Mouse (Mus musculus) cortical plate, adult 2 months (tissue): ENCODE measurements around the gene Galm. TPM values are rescaled to one million over a fixed set of nuclear protein-coding genes. Genes with fewer than 3 reads are reported as not detected.

Source experiments
- H3K27ac ChIP-seq: fragments of 200-500 bp; 2 replicates; pipeline ENCODE4 v1.5.1; 2012; ENCODE audit warnings: low read length, control low read depth, inconsistent platforms; ENCODE audit not compliant: insufficient read depth
- H3K4me1 ChIP-seq: fragments of 200-500 bp; 2 replicates; pipeline ENCODE4 v1.6.1; 2011; ENCODE audit warnings: low read length; ENCODE audit not compliant: control insufficient read depth, insufficient read depth
- H3K4me3 ChIP-seq: fragments of 200-500 bp; 2 replicates; pipeline ENCODE4 v1.5.1; 2011; ENCODE audit warnings: mild to moderate bottlenecking, low read length, control low read depth; ENCODE audit not compliant: insufficient read depth
- CTCF ChIP-seq: fragments of 200-500 bp; IDR thresholded peaks from 2 replicates; pipeline ENCODE4 v1.5.1; 2011; ENCODE audit warnings: mild to moderate bottlenecking, control low read depth, low read length; ENCODE audit not compliant: insufficient read depth; ENCODE audit errors: extremely low read depth
- POLR2A ChIP-seq: fragments of 200-500 bp; IDR thresholded peaks from 2 replicates; pipeline ENCODE4 v1.6.1; 2011; ENCODE audit warnings: mild to moderate bottlenecking, low read length, control low read depth; ENCODE audit not compliant: insufficient read depth; ENCODE audit errors: extremely low read depth
- polyA plus RNA-seq: library from polyadenylated mRNA; depleted of rRNA; stranded (reverse); fragments of >200 nt; gene quantifications from 2 replicates; pipeline ENCODE4 v1.2.3, GENCODE M21; 2012

Galm gene
- polyA plus RNA-seq, 1 experiment = 2.4 TPM

DNA sequence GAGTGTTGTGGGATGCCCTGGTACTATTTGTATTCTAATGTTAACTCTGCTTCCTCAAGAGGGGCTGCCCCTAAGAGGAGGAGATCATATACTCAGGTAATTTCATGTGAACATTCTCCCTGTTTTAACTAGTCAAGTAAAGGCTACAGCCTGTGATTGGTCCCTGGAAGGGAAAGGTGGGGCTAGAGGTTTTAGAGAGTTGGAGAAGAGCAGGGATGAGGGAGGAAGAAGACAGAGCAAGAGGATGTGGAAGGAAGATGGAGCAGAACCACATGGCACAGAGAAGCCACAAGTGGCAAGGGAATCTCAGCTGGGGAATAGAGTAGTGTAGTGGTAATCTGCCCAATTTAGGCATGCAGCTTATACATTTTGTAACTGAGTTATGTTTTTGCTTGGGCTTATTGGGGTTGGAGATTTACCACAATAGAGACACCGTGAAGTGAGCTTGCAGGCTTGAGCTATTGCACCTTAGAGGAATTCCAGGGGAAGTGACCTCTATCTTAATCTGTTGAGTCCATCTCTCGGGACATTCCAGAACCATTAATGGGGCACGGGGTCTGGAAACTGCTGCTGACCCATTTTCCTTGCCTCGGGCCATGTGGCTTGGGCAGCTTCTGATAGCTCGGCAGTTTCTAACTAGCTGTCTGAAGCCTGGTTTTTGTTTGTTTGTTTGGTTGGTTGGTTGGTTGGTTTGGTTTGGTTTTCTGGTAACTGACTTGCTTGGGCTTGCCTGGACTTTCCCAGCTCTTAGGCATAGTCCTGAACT lies 2.1 kb upstream of the Galm start:
- Histone ChIP-seq H3K27ac (no peak overlapping the region), H3K4me3 (no peak overlapping the region), H3K4me1 (peaks cover 2% of the 10 kb centered on the region; the same call in 1 of the 2 replicates)
- TF ChIP-seq CTCF (no peak), POLR2A (no peak)

DNA sequence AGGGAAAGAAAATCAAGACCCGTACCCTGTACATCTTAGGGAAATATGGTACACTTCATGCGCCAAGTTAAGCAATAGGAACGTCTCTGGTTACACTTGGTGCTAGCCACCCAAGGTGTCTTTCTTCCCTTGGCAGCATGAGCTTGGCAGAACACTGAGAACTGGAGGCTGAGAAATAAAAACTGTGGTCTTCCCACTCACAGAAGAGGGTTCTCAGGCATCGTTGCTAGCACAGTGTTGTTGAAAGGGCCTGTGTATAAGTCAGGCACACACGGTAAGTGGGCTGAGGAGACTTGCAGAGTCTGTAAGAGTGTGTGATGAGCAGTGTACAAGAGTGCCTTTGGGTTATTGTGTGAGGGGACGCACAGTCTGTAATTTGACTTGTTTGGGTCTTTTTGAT lies 1.1 kb upstream of the Galm start:
- TF ChIP-seq CTCF = no peak
- TF ChIP-seq POLR2A = no peak
- Histone ChIP-seq H3K4me3 (no peak overlapping the region), H3K4me1 (peaks cover 2% of the 10 kb centered on the region; the same call in 1 of the 2 replicates), H3K27ac (no peak overlapping the region)

DNA sequence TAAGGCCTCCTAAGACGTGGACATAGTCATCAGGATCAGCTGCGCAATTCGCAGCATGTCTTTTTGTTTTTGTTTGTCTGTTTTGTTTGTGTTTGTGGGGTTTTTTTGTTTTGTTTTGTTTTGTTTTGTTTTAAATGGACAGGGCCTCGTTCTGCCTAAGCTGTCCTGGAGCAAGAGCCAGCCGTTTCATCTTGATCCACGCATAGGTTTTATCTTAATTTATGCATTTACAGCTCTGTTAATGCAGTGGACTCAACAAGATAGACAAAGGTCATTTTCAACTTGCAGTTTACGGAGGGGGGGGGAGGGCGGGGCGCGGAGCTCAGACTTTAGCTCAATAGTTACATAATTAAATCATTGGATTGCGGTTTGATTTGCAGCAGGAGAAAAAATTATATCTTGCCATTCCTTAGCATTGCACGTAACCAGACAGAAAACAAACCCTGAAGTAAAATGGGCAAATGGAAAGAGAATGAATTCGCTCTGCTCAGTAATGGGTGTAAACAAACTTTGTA lies 1.3 kb downstream of the Galm start:
- no peak overlapping the region for H3K27ac ChIP-seq
- no peak overlapping the region for H3K4me3 ChIP-seq
- H3K4me1 ChIP-seq = peaks cover 2% of the 10 kb centered on the region; the same call in 1 of the 2 replicates
- TF ChIP-seq POLR2A = no peak
- TF ChIP-seq CTCF = no peak

DNA sequence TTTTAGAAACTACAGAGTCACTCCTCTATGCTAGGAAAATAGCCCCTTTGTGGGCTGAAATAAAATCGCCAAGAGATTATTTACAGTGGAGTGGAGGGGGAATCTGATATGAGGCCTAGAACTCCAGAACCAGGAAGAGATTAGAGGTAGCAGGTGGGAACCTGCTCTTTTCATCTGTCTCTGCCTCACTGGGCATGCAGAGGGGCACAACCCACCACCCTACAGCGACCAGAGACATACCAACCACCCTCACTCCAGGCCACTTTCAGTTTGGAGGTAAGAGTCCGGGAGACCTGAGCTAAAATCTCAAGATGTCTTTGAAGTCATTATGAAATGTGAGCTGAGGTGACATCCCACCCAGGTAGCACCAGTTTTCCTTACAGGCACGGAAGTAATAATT lies 2.1 kb downstream of the Galm start:
- no peak for TF ChIP-seq POLR2A
- TF ChIP-seq CTCF = no peak
- Histone ChIP-seq H3K4me1 (peaks cover 2% of the 10 kb centered on the region; the same call in 1 of the 2 replicates), H3K27ac (no peak overlapping the region), H3K4me3 (no peak overlapping the region)

DNA sequence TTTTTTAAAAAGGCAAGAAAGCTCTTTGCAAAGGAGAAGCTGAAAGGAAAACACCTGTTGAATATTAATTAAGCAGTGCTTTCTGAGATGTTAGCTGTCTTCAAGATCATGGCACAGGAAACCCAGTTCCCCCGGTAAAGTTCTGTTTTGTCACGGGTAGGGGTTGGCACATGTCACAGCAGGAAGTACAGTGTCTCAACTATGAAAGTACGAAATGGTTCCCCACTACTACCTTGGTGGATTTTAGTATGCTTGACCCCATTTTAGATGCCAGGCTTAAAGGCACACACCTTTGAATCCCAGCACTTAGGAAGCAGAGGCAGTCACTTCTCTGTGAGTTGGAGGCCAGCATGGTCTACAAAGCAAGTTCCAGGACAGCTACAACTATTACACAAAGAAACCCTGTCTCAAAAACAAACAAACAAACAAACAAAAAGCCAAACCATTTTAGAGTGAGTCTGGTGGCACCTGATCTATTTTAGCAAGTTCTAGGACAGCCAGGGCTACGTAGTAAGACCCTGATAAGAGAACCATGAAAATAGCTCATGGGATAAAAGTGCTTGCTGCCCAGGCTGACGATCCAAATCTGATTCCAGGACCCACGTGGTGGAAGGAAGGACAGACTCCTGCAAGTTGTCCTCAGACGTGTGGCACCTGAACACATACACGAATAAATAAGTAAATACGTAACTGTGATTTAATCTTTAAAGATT lies 3.6 kb downstream of the Galm start:
- no peak overlapping the region for H3K4me3 ChIP-seq
- H3K4me1 ChIP-seq = peaks cover 2% of the 10 kb centered on the region; the same call in 1 of the 2 replicates
- H3K27ac ChIP-seq = no peak overlapping the region
- TF ChIP-seq POLR2A = no peak
- TF ChIP-seq CTCF = no peak

DNA sequence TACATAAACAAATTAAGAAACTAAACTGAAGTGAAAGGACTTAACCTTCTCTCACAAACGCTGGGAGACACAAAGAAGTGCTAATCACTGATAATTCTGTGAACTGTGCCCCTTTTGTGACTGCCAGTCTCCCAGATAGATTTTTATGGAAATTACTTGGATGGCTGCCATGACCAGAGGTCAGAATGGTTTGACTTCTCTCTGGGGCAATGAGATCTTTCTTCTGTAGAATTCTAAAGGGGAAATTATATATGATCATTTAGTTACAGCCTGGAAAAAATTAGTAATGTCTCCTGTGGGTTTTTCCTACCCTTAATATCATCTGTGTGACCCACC lies 4.1 kb downstream of the Galm start:
- Histone ChIP-seq H3K4me1 (peaks cover 2% of the 10 kb centered on the region; the same call in 1 of the 2 replicates), H3K27ac (no peak overlapping the region), H3K4me3 (no peak overlapping the region)
- TF ChIP-seq CTCF (no peak), POLR2A (no peak)

DNA sequence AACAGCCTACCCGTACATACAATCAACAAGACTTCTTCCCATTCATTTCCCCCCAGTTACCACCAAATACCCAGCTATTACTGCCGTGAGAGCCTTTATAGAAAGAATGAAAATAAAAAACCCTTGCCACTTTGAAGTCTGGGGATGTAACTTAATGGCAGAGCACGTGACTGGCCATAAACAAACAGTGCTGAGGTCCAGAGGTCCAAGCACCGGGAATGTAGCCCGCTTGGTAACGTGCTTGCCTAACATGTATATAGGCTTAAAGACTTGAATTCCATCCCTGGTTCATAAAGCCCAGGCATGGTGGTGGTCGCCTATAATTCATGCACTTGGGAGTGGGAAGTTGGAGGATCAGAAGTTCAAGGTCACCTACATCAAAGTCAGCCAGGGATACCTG lies 4.6 kb downstream of the Galm start:
- H3K27ac ChIP-seq = no peak overlapping the region
- no peaks in the 10 kb centered on the region for H3K4me1 ChIP-seq
- H3K4me3 ChIP-seq = no peak overlapping the region
- no peak for TF ChIP-seq CTCF
- no peak for TF ChIP-seq POLR2A

DNA sequence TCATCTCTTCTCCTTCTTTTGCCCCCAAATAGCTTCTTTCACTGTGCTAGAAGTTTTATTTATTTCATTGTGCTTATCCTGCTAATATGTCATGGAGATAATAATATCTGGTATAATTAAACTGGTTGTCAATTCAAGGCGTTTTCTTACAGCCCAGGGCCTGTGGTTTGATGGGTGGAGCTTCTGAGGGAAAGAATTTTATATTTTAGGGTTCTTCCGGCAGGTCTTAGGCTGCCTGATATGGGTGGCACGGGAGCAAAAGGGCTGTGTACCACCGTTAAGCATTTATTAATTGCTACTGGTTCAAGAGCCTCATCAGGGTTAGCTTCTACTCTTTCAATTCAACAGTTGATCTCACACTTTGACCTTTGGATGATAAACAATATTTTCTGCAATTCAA lies 5.2 kb downstream of the Galm start:
- no peak for TF ChIP-seq CTCF
- TF ChIP-seq POLR2A = no peak
- no peak overlapping the region for H3K27ac ChIP-seq
- no peaks in the 10 kb centered on the region for H3K4me1 ChIP-seq
- no peak overlapping the region for H3K4me3 ChIP-seq

DNA sequence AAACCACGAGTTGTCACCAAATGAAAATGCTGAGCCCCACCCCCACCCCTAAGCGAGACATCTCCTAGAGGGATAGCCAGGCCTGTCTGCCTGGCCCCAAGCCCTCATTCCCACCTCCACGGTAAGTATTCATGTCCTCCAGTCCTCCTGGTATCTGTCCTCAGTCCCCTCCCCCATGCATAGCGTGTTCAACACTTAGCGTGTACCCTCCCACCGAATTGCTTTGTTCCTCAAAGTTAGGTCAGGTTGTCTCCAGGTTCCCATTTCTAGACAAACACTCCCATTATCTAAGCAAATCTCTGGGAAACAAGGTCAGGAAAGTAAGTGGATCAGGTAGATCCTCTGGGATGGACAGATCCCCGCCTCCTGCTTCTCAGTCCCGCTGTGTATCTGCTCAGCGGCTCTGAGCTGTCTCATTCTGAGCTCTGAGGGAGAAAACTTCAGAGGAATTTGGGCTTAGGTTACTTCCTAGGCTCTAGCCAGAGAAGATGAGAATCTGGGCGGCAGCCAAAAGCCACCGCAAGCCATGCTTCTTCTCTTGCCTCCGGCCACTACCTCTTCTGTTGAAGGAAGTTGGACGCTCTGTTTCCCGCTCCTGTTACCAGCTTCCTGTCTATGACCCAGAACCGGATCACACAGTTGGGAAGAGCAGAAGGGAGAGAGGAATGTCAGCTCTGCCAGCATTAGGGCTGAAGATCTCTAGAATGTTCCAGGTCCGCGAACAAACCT lies 11.3 kb downstream of the Galm start:
- Histone ChIP-seq H3K27ac (no peak overlapping the region), H3K4me1 (no peaks in the 10 kb centered on the region), H3K4me3 (no peak overlapping the region)
- TF ChIP-seq CTCF (no peak), POLR2A (no peak)
